Mouse (Mus musculus): ENCODE results near the gene Pzp. TPM values are rescaled to one million over a fixed set of nuclear protein-coding genes. Genes with fewer than 3 reads are reported as not detected.
A peak's percentile ranks its signal among the peaks of the same experiment; 100 is the strongest.

Pzp gene
- polyA plus RNA-seq, 1 experiment from 2014 or later = 1,400 TPM

DNA sequence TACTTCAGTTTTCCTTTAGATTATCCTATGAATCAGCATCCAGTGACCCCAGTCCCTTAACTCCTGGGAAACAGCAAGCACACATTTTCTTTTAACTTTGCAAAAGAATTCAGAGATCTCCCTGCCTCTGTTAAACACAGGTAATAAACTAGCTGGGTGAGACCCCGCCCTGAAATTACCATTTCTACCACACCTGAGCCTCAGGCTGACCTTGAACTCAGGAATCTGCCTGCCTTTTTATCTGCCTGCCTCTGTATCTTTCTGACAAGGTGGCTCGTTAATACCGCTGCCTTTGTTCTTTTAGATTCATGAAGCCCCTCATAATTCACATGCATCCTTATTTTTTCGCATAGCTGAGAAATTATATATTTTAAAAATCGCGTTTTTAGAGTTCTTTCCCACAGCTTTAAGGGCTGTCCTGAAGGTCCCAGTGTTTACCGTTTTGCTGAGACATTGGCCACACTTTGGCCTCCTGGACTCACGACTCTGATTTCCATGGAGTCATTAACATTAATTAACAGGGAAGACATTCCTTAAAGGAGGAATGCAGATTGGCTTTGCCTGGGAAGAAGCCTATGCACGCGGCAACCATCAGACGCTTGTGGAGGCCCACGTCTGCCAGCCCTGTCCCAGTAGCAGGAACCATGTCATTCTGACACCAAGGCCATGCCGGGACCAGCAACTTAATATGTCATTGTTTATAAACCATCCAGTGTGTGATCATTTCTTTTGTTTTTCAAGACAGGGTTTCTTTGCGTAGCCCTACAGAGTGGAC is 65.6 kb downstream of the Pzp start:
- ATAC-seq (no peak), DNase-seq (no peak)
- no peaks in the 10 kb centered on the region for H3K9me3 ChIP-seq (ENCODE audit: low read length)
- no peak overlapping the region for H3K4me3 ChIP-seq (ENCODE audit: low read depth, low read length)
- H3K27me3 ChIP-seq (ENCODE audit: insufficient read depth, low read length) = no peaks in the 10 kb centered on the region
- H3K9ac ChIP-seq (replicated peaks) = no peak overlapping the region
- no peak overlapping the region for H3K4me2 ChIP-seq (ENCODE audit: low read depth, low read length)
- no peak overlapping the region for H3K27ac ChIP-seq (ENCODE audit: low read depth)
- TF ChIP-seq CTCF (IDR thresholded peaks at IDR 0.05; ENCODE audit: low read depth) = no peak
- no peak for TF ChIP-seq EP300 (IDR thresholded peaks at IDR 0.05; ENCODE audit: low read depth)
- WGBS (ENCODE audit: insufficient replicate concordance) = 77% methylated on average over 14 of the region's 14 CpGs
- H3K36me3 ChIP-seq (replicated peaks; ENCODE audit: insufficient read depth, low read length) = no peaks in the 10 kb centered on the region
- H3K4me1 ChIP-seq (ENCODE audit: insufficient read depth) = no peaks in the 10 kb centered on the region

DNA sequence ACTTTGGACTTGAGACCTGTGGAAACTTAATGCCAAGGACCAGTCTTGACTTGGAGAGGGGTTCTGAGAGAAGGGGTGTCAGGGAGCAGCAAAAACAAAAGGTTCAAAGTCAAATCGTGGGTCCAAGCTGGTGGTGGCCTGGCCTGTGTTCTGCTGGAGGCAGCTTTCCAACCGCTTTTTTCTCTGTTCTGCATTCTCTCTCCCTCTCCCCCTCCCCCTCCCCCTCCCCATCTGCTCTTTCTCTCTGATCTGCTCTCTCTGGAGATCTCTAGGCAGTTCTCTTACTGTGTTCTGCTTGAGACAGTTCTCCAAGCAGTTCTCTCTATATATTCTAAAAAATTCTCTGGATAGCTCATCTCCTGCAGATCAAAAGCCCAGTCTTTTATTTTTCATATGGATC is 66.2 kb downstream of the Pzp start:
- ATAC-seq = no peak
- 33% methylated on average over 2 of the region's 2 CpGs for WGBS (ENCODE audit: insufficient replicate concordance)

DNA sequence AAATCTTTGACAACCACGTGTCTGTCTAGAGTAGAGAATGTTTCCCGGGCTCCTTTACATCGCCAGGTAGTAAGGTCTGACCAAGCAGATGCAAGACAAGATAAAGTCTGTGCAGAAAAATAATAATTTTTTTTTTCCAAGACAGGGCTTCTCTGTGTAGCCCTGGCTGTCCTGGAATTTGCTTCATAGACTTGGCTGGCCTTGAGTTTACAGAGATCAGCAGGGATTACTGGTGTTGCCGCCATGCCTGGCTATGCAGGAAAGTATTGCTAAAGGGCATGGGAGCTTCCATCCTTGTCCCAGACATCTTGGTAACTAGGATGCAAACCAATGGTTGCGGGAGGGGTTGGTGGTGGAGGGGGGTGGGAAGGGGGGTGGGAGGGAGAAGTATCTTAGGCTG is 69.3 kb downstream of the Pzp start:
- no peaks in the 10 kb centered on the region for H3K9me3 ChIP-seq (ENCODE audit: low read length)
- H3K27ac ChIP-seq (ENCODE audit: low read depth) = no peak overlapping the region
- TF ChIP-seq EP300 (IDR thresholded peaks at IDR 0.05; ENCODE audit: low read depth) (no peak), CTCF (IDR thresholded peaks at IDR 0.05; ENCODE audit: low read depth) (no peak)
- 70% methylated on average over 5 of the region's 5 CpGs for WGBS (ENCODE audit: insufficient replicate concordance)
- ATAC-seq = no peak
- H3K4me1 ChIP-seq (ENCODE audit: insufficient read depth) = no peaks in the 10 kb centered on the region
- H3K27me3 ChIP-seq (ENCODE audit: insufficient read depth, low read length) = no peaks in the 10 kb centered on the region
- no peaks in the 10 kb centered on the region for H3K36me3 ChIP-seq (replicated peaks; ENCODE audit: insufficient read depth, low read length)
- no peak for DNase-seq
- H3K4me3 ChIP-seq (ENCODE audit: low read depth, low read length) = no peak overlapping the region
- no peak overlapping the region for H3K9ac ChIP-seq (replicated peaks)
- H3K4me2 ChIP-seq (ENCODE audit: low read depth, low read length) = no peak overlapping the region

More for the DNA sequence above, 66.2 kb downstream of the Pzp start:
- H3K9me3 ChIP-seq (ENCODE audit: low read length) = no peaks in the 10 kb centered on the region
- no peak for DNase-seq
- no peak overlapping the region for H3K4me3 ChIP-seq (ENCODE audit: low read depth, low read length)
- TF ChIP-seq EP300 (IDR thresholded peaks at IDR 0.05; ENCODE audit: low read depth) (no peak), CTCF (IDR thresholded peaks at IDR 0.05; ENCODE audit: low read depth) (no peak)
- H3K4me2 ChIP-seq (ENCODE audit: low read depth, low read length) = no peak overlapping the region
- H3K27me3 ChIP-seq (ENCODE audit: insufficient read depth, low read length) = no peaks in the 10 kb centered on the region
- no peak overlapping the region for H3K27ac ChIP-seq (ENCODE audit: low read depth)
- no peak overlapping the region for H3K9ac ChIP-seq (replicated peaks)
- no peaks in the 10 kb centered on the region for H3K36me3 ChIP-seq (replicated peaks; ENCODE audit: insufficient read depth, low read length)
- no peaks in the 10 kb centered on the region for H3K4me1 ChIP-seq (ENCODE audit: insufficient read depth)

DNA sequence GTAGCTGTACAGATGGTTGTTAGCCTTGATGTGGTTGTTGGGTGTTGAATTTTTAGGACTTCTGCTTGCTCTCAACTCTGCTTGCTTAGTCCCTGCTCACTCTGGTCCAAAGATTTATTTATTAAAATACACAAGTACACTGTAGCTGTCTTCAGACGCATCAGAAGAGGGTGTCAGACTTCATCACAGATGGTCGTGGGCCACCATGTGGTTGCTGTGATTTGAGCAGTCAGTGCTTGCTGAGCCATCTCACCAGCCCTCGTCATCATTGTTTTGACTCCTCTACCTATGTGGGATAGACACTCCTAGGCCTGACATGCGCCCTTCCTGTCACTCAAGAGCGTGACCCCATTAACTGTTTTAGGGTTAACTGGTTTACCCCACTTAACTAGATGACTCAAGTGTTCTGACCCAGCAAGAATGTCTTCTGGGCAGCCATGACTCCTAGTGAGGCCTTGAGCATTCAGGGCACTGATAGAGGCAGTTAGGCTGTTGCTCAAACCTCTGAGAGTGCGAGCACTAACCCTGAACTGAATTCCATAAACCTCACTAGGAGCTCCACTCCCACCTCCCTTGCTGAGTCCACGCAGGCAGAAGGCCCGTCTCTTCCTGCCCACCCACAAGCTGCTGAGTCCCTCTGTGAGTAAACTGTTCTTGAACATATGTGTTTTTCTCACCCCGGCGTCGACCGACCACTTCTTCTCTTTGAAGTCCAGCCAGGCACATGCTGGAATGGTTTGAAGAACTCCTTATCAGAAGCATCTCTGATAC is 70.5 kb downstream of the Pzp start:
- no peak for DNase-seq
- H3K36me3 ChIP-seq (replicated peaks; ENCODE audit: insufficient read depth, low read length) = no peaks in the 10 kb centered on the region
- H3K4me1 ChIP-seq (ENCODE audit: insufficient read depth) = no peaks in the 10 kb centered on the region
- WGBS (ENCODE audit: insufficient replicate concordance) = 69% methylated on average over 12 of the region's 12 CpGs
- no peak for TF ChIP-seq CTCF (IDR thresholded peaks at IDR 0.05; ENCODE audit: low read depth)
- TF ChIP-seq EP300 (IDR thresholded peaks at IDR 0.05; ENCODE audit: low read depth) = no peak
- H3K9me3 ChIP-seq (ENCODE audit: low read length) = no peaks in the 10 kb centered on the region
- H3K9ac ChIP-seq (replicated peaks) = no peak overlapping the region
- H3K4me3 ChIP-seq (ENCODE audit: low read depth, low read length) = no peak overlapping the region
- H3K27ac ChIP-seq (ENCODE audit: low read depth) = no peak overlapping the region
- no peaks in the 10 kb centered on the region for H3K27me3 ChIP-seq (ENCODE audit: insufficient read depth, low read length)
- no peak for ATAC-seq
- H3K4me2 ChIP-seq (ENCODE audit: low read depth, low read length) = no peak overlapping the region

DNA sequence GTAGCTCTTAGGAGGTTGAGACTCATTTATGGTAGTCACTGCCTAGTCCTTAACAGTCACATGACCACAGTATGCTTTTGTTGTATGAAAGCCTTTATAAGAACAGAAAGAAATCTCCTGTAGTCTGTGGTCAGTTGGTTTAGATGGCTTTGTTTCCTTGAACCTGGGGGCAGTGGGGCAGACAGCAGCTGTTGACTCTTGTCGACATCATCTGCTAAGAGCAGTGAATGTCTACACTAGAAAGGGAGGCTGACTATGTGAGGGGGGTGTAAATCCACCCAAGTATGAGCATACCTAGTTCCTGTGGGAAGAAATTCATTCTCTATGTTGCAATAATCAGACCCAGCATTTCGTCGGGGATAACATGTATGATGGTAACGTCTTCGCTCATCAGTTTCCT is 79.5 kb downstream of the Pzp start:
- H3K27me3 ChIP-seq (ENCODE audit: insufficient read depth, low read length) = no peaks in the 10 kb centered on the region
- 78% methylated on average over 5 of the region's 5 CpGs for WGBS (ENCODE audit: insufficient replicate concordance)
- H3K27ac ChIP-seq (ENCODE audit: low read depth) = no peak overlapping the region
- no peak overlapping the region for H3K9ac ChIP-seq (replicated peaks)
- no peak overlapping the region for H3K4me2 ChIP-seq (ENCODE audit: low read depth, low read length)
- no peak for ATAC-seq
- no peak for DNase-seq
- TF ChIP-seq EP300 (IDR thresholded peaks at IDR 0.05; ENCODE audit: low read depth) = no peak
- TF ChIP-seq CTCF (IDR thresholded peaks at IDR 0.05; ENCODE audit: low read depth) = no peak
- H3K4me3 ChIP-seq (ENCODE audit: low read depth, low read length) = no peak overlapping the region
- H3K36me3 ChIP-seq (replicated peaks; ENCODE audit: insufficient read depth, low read length) = no peaks in the 10 kb centered on the region
- H3K9me3 ChIP-seq (ENCODE audit: low read length) = no peaks in the 10 kb centered on the region
- H3K4me1 ChIP-seq (ENCODE audit: insufficient read depth) = peaks cover 3% of the 10 kb centered on the region; the same call in 1 of the 2 replicates

DNA sequence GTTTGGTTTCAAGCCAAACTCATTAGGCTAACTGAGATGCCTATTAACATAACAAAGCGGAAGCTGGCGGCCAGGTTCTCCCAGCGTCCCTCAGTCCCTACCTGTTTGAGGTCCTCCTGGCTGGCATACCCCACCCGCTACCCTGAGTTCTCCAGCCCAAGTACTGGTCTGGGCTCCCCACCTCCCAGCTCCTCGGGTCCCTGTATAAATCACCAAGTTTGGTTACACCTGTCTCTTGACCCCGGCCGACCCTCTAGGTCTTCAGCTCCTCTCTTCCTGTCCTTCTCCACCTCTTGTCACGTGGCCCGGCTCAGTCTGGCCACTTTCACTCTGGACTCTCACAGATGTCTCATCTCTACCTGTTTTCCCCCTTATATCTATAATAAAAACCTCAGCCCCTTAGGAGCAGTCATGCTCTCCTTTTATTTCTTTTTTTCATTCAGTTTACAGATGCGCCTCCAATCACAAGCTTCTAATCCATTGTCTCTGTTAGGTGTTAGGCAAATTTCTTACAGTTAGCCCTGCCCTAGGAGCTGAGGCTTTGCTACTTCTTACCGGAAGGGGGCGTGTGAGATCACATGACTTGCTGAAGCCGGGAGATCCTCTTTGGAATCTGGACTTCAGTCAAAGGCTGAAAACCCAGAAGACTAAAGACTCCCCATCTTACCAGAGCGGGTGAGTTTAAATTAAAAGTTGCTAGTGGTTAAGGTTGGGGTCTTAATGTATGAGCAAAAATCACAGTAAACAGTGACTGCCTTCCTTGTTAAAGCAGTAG is 80.6 kb downstream of the Pzp start:
- H3K4me3 ChIP-seq (ENCODE audit: low read depth, low read length) = peak overlapping the region; percentile 25
- no peaks in the 10 kb centered on the region for H3K9me3 ChIP-seq (ENCODE audit: low read length)
- peak; percentile 74 for TF ChIP-seq CTCF (IDR thresholded peaks at IDR 0.05; ENCODE audit: low read depth)
- no peak for TF ChIP-seq EP300 (IDR thresholded peaks at IDR 0.05; ENCODE audit: low read depth)
- H3K36me3 ChIP-seq (replicated peaks; ENCODE audit: insufficient read depth, low read length) = no peaks in the 10 kb centered on the region
- no peak overlapping the region for H3K27ac ChIP-seq (ENCODE audit: low read depth)
- ATAC-seq = peak; percentile 70
- peak overlapping the region; percentile 47 for H3K4me2 ChIP-seq (ENCODE audit: low read depth, low read length)
- peak; percentile 40 for DNase-seq
- no peaks in the 10 kb centered on the region for H3K27me3 ChIP-seq (ENCODE audit: insufficient read depth, low read length)
- H3K9ac ChIP-seq (replicated peaks) = no peak overlapping the region; the same call in 1 of the 2 replicates
- H3K4me1 ChIP-seq (ENCODE audit: insufficient read depth) = peaks cover 3% of the 10 kb centered on the region; the same call in 1 of the 2 replicates
- WGBS (ENCODE audit: insufficient replicate concordance) = 20% methylated on average over 14 of the region's 14 CpGs

Data from liver, postnatal 0 days (tissue).